Mouse (Mus musculus): ENCODE results near the gene Dffa. TPM values are rescaled to one million over a fixed set of nuclear protein-coding genes. Genes with fewer than 3 reads are reported as not detected.
"Not testable (repeated sequence)": the region's sequence is repeated elsewhere in the genome, so short reads cannot be mapped to it uniquely, and the experiment has no call there.

Dffa gene
- total RNA-seq, 2 experiments from 2014 or later = 33.5 to 39.0 TPM

- no peak for DNase-seq
- intact Hi-C loops (cut with DNase I) = no loop called here
Measured at GRCm38 (mm10) chr4:149091364-149091763, 12.6 kb upstream of the Dffa start.

DNA sequence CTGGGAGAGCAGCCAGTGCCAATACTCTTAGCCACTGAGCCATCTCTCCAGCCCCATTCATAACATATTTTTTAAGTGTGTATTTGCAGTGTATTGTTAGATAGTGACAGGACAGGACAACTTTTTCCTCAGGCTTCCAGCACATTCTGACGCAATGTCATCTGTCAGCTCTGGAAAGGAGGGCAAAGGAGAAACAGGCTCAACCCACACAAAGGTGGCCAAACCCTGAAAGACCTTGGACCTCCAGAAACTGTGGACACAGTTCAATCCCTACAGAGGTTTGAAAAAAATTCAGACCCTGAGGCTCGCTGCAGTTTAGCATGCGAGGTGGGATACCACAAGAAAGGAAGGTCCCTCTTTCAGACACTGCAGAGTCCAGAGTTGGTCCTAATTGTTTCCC is 6.0 kb upstream of the Dffa start:
- intact Hi-C loops (cut with DNase I) = no loop called here

DNA sequence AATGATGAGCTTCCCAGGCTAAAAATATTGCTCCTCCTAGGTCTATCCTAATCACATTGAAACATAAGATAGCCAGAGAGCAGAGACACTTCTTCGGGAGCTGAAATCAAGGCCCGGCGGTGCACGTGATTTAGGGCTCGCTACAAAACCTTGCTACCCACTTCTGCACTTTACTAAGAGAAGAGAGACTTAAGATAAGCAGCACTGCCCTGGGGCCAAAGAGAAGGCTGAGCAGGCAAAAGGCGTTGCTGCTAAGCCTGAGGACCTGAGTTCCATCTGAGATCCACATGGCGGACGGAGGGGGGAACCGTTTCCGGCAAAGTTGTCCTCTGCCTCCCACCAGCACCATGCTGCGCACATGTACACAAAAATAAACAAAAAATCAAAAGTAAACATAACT is 5.4 kb upstream of the Dffa start:
- no peak for DNase-seq
- intact Hi-C loops (cut with DNase I) = no loop called here

More for the DNA sequence above, 6.0 kb upstream of the Dffa start:
- no peak for DNase-seq

GRCm38 (mm10) chr4:149099369-149100017 is 4.5 kb upstream of the Dffa start, which contains the start of gene Pex14:
Pex14 (minus strand) TSS chr4:149099876.
- intact Hi-C loops (cut with DNase I) = no loop called here
- peak; percentile 87 to 90 for DNase-seq

- DNase-seq; intact Hi-C loops (cut with DNase I): not testable (repeated sequence)
Measured at GRCm38 (mm10) chr4:149100449-149100848, 3.5 kb upstream of the Dffa start.

GRCm38 (mm10) chr4:149101456-149101855 is 2.5 kb upstream of the Dffa start:
- DNase-seq = no peak
- intact Hi-C loops (cut with DNase I) = no loop called here

DNA sequence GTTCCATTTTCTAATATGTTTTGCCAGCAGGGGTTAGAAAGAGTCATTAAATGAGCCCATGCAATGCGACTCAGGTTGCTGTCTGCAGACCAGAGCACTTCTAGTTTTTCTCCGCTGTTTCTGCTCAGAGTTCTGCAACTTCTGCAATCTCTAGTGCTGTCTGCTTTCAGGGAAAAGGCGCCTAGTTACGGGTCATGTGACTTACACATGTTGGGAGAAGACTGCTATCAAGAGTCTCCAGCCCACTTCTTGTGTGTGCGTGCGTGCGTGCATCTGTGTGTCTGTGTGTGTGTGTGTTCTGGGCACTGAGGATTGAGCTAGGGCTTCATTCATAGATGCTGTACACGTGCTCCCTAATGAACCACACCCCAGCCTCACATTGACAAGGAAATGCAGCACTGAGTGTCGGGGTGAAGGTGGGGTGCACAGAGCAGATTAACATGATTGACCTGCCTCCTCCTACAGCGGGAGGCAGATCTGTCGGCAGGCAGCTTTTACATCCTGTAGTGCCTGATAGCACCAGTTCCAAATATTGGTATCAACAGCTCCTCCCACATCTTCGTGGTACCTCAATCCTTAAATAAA is 16.1 kb downstream of the Dffa start:
- intact Hi-C loops (cut with DNase I); DNase-seq: not testable (repeated sequence)

DNA sequence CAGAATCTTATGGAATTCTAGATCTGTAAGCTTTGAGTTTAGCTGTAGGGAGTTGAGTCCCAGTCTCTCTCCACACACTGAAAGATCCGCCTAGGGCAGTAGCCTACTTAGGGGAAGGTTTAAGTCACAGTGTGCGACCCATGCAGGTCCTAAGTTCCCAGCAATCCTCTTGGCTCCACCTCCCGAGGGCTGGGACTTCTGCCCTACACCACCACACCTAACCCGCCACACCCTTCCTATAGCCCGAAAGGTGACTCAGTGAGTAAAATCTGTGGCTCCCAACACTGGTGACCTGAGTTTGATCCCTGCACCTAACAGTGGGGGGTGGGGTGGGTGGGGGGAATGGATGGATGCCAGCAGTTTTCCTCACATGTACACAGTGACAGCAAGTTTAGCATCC is 19.5 kb downstream of the Dffa start:
- intact Hi-C loops (cut with DNase I) = no loop called here
- DNase-seq = no peak

- intact Hi-C loops (cut with DNase I) = no loop called here
- no peak for DNase-seq
Measured at GRCm38 (mm10) chr4:149125341-149126114, 21.6 kb downstream of the Dffa start.

DNA sequence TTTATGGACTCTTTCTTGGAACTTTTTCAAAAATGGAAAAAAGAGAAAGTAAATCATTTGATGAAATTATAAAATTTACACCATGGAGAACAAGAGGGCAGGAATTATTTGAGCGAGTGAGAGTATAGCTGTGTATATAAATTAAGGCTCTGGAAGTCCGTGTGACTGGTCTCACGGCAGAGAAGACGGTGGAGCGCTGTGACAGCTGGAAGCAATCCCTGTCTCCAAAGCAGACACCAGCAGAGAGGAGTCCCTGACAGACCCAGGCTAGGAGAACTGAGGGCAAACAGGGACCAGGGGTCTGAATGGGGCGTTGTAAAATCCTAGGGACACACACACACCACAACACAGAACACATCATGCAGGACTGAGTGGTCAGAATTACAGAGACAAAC is 22.2 kb downstream of the Dffa start:
- DNase-seq = no peak
- intact Hi-C loops (cut with DNase I) = no loop called here

DNA sequence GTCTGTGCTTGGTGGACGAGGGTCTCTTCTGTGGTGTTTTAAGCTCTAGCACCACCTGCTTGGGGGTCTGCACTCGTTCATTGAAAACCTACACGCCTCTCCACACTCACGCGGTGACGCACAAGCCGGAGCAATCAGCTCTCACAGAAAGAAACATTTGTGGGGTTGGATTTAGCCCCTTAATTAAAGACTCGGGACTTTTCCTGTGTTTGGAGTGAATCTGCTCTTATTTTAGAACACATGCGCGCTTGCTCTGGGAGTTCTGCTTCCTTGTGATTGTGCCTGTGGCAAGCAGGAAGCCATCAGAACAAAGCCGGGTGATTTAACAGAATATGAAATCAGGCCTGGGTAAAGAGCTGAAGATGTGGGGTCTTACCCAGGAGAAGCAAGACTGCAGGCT is 22.7 kb downstream of the Dffa start, which contains the start of gene Cort:
Gene Cort, minus strand, starts transcription at position 101 of the 400 bp plus-strand sequence.
- intact Hi-C loops (cut with DNase I) = no loop called here

GRCm38 (mm10) chr4:149128467-149128866 is 24.5 kb downstream of the Dffa start:
- intact Hi-C loops (cut with DNase I) = no loop called here
- DNase-seq = no peak

More for the DNA sequence above, 22.7 kb downstream of the Dffa start, which contains the start of gene Cort:
- no peak for DNase-seq

DNA sequence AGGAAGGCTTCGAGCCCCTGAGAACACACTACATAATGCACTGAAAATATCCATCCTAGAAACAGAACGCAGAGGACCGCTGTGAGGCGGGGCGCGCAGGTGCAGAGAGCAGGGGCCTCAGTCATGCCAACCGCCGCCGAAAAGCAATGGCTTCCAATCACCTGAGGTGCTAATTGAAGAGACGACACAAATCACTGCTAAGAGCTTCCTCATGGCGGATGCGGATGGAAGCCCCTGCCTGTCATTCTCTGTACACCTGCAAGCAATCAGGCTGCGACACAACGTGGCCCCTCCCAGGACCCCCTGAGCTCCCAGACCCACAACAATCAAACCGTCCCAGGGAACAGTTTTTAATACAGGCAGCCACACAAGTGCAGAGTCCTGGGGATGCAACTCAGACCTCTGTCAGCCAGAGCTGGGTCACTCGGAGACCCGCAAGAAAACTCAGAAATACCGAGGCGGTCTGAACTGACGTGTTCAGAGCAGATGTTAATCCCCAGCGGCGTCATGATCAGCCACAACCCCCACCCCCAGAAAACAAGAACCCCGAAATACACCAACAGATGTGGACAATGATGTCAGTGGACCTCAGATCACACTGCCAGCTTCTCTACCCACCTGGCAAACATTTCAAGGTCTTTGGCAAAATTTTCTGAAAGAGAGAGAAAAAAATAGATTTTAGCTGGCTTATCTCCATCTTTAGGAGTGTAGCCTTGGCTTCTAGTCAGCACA is 27.2 kb downstream of the Dffa start:
- no peak for DNase-seq
- intact Hi-C loops (cut with DNase I) = no loop called here

GRCm38 (mm10) chr4:149131789-149132565 is 28.0 kb downstream of the Dffa start:
- intact Hi-C loops (cut with DNase I) = loop anchor here (2.0 kb wide), 1 partner anchor 25 kb away; no protein-coding TSS in a partner anchor

GRCm38 (mm10) chr4:149133395-149133794 is 29.4 kb downstream of the Dffa start:
- no peak for DNase-seq
- intact Hi-C loops (cut with DNase I) = loop anchor here (2.0 kb wide), 1 partner anchor 27 kb away; no protein-coding TSS in a partner anchor

More at GRCm38 (mm10) chr4:149131789-149132565, 28.0 kb downstream of the Dffa start:
- DNase-seq = no peak

GRCm38 (mm10) chr4:149136116-149136850 is 32.3 kb downstream of the Dffa start:
- intact Hi-C loops (cut with DNase I) = loop anchor here (5.0 kb wide), 2 partner anchors 59 to 434 kb away; no protein-coding TSS in a partner anchor
- no peak for DNase-seq

DNA sequence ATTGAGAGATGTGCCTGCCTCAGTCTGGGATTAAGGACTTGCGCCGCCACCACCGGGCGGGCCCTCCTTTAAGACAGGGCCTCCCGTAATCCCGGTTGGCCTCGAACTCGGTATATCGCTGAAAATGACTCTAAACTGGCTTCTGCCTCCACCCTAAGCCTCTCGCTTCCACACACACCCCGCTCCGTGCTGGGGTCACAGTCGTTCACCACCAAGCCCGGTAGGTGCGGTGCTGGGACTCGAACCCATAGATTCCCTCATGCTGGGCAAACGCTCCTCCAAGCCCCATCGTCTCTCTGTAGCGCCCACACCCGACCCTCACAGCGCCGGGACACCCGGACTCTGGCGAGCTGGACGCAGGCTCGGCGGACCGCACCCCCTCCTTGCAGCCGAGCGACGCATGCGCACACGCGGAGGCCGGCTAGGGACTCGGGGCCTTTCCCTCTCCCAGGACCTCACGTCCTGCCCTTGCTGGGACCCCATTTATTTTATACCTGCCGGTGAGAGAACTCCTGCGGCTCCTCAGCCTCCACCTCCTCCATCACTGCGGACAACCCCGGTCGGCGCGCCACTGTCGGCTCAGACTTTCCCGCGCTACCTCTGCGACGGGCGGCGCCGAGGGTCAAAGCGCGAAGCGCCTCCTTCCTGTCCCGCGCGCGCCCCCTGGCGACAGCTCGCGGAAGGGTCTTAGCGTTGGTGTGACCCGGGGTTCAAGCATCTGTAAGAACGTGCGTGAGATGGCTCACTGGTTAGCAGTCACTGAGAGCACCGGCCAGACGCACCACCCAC is 33.2 kb downstream of the Dffa start, which contains the start of gene Cenps:
Gene Cenps, minus strand, starts transcription at position 648 of the 789 bp plus-strand sequence.
- DNase-seq = peak; percentile 92 to 94

GRCm38 (mm10) chr4:149138515-149138914 is 34.6 kb downstream of the Dffa start:
- DNase-seq = no peak
- intact Hi-C loops (cut with DNase I) = loop anchor here (5.0 kb wide), 2 partner anchors 61 to 436 kb away; no protein-coding TSS in a partner anchor

More for the DNA sequence above, 33.2 kb downstream of the Dffa start, which contains the start of gene Cenps:
- intact Hi-C loops (cut with DNase I) = loop anchor here (5.0 kb wide), 2 partner anchors 60 to 435 kb away; no protein-coding TSS in a partner anchor

Data from heart, postnatal 14 days (tissue).